Mouse (Mus musculus): Measurements from ENCODE around the gene Tmem42.
A peak's percentile ranks its signal among the peaks of the same experiment; 100 is the strongest.

Tmem42 gene

GRCm38 (mm10) chr9:123020995-123021631 lies at the start of gene Tmem42:
Tmem42 (plus strand) TSS chr9:123021326.
- DNase-seq, result peak; percentile 88 to 92

- DNase-seq, result no peak
These were observed 22.5 kb upstream of the Tmem42 start for GRCm38 (mm10) chr9:122998406-122999192.

GRCm38 (mm10) chr9:122999193-122999586 lies 21.9 kb upstream of the Tmem42 start:
- DNase-seq, result no peak

GRCm38 (mm10) chr9:123004718-123005117 lies 16.4 kb upstream of the Tmem42 start:
- no peak for DNase-seq

- DNase-seq, result peak; percentile 6 to 23
These were observed 15.1 kb upstream of the Tmem42 start for GRCm38 (mm10) chr9:123006071-123006470.

- no peak for DNase-seq
These were observed 682 bp downstream of the Tmem42 start for GRCm38 (mm10) chr9:123021636-123022379.

- no peak for DNase-seq
These were observed 3.1 kb downstream of the Tmem42 start for GRCm38 (mm10) chr9:123024201-123024600.

- DNase-seq, result no peak
These were observed 10.5 kb downstream of the Tmem42 start for GRCm38 (mm10) chr9:123031496-123032246.

- no peak for DNase-seq
These were observed 13.3 kb downstream of the Tmem42 start, which contains the start of gene Tgm4 for GRCm38 (mm10) chr9:123034426-123034825. Tgm4 (plus strand) TSS chr9:123034726.

GRCm38 (mm10) chr9:123047665-123048064 lies 26.5 kb downstream of the Tmem42 start:
- no peak for DNase-seq

GRCm38 (mm10) chr9:123058724-123059292 lies 37.7 kb downstream of the Tmem42 start:
- DNase-seq, result no peak

- no peak for DNase-seq
These were observed 39.0 kb downstream of the Tmem42 start for GRCm38 (mm10) chr9:123060172-123060571.
